Mouse (Mus musculus) hindbrain, postnatal 0 days (tissue): Measurements from ENCODE around the gene Rad9a. TPM values are rescaled to one million over a fixed set of nuclear protein-coding genes. Genes with fewer than 3 reads are reported as not detected.

Experiments used
- ATAC-seq: fragments of 200-750 bp; cut with Nextera tagmentation; 2 replicates; pipeline ENCODE4 v1.8.0; 2017; ENCODE audit warnings: mild to moderate bottlenecking, moderate TSS enrichment, moderate library complexity
- DNase-seq: peaks from one replicate; pipeline ENCODE4 v3.0.0-alpha.2; 2015; ENCODE audit warnings: low spot score
- H3K27ac ChIP-seq: fragments of 300-500 bp; sonication (generic); 2 replicates; pipeline ENCODE4 v1.5.1; 2014; ENCODE audit warnings: mild to moderate bottlenecking
- H3K27me3 ChIP-seq: fragments of 300-500 bp; sonication (generic); 2 replicates; pipeline ENCODE4 v1.6.1; 2014; ENCODE audit warnings: low read length, mixed read lengths; ENCODE audit not compliant: insufficient read depth
- H3K36me3 ChIP-seq: fragments of 300-500 bp; sonication (generic); 2 replicates; pipeline ENCODE4 v1.6.1; 2014; ENCODE audit warnings: low read length, mixed read lengths; ENCODE audit not compliant: insufficient read depth
- H3K4me1 ChIP-seq: fragments of 300-500 bp; sonication (generic); 2 replicates; pipeline ENCODE4 v1.6.1; 2014; ENCODE audit warnings: antibody characterized with exemption, low read length, mixed read lengths; ENCODE audit not compliant: insufficient read depth
- H3K4me2 ChIP-seq: fragments of 300-500 bp; sonication (generic); 2 replicates; pipeline ENCODE4 v1.6.1; 2014; ENCODE audit warnings: low read depth, mild to moderate bottlenecking, low read length, moderate library complexity, mixed read lengths
- H3K4me3 ChIP-seq: fragments of 300-500 bp; sonication (generic); 2 replicates; pipeline ENCODE4 v1.5.1; 2014; ENCODE audit warnings: low read length
- H3K9ac ChIP-seq: fragments of 300-500 bp; sonication (generic); replicated peaks from 2 replicates; pipeline ENCODE4 v1.6.1; 2014; ENCODE audit warnings: mild to moderate bottlenecking, low read length, moderate library complexity, mixed read lengths
- H3K9me3 ChIP-seq: fragments of 300-500 bp; sonication (generic); 2 replicates; pipeline ENCODE4 v1.6.1; 2016; ENCODE audit warnings: low read length, mixed read lengths
- CTCF ChIP-seq: IDR thresholded peaks from 2 replicates; pipeline ENCODE4 v1.5.1; 2016; ENCODE audit warnings: antibody characterized with exemption, control low read depth, low read depth
- WGBS: fragments of 180-500 bp; shearing (Covaris S2); extraction: QIAGEN DNeasy Blood & Tissue Kit; methylation state at CpG from one replicate; pipeline ENCODE4 v1.1.7; 2014; 5-methylcytosine and 5-hydroxymethylcytosine counted together
- polyA plus RNA-seq: library from polyadenylated mRNA; unstranded; fragments of >200 nt; fragmentation: Nextera tagmentation; extraction: Ambion mirVana; gene quantifications from 2 replicates; pipeline ENCODE4 v1.2.1, GENCODE M21; 2015
- total RNA-seq: library from RNA; depleted of rRNA; stranded (reverse); fragments of >200 nt; gene quantifications from 2 replicates; pipeline ENCODE4 v1.2.3, GENCODE M21; 2014

Gene Rad9a
- total and polyA plus RNA-seq, 2 experiments from 2014 or later, result 14.6 to 15.8 TPM

- Histone ChIP-seq H3K9ac (no peak overlapping the region), H3K36me3 (no peaks in the 10 kb centered on the region), H3K27me3 (no peaks in the 10 kb centered on the region), H3K4me2 (no peak overlapping the region), H3K27ac (no peak overlapping the region), H3K9me3 (no peaks in the 10 kb centered on the region), H3K4me1 (peaks cover 20% of the 10 kb centered on the region; the same call in 1 of the 2 replicates), H3K4me3 (no peak overlapping the region)
- no peak for TF ChIP-seq CTCF
- WGBS, result 73% methylated on average over 6 of the region's 6 CpGs
- DNase-seq (no peak), ATAC-seq (no peak)
These were observed 18.5 kb upstream of the Rad9a start for GRCm38 (mm10) chr19:4219943-4220342.

- no peak overlapping the region for H3K9ac ChIP-seq
- no peak overlapping the region for H3K4me3 ChIP-seq
- peaks cover 5% of the 10 kb centered on the region for H3K27me3 ChIP-seq
- no peaks in the 10 kb centered on the region for H3K9me3 ChIP-seq
- ATAC-seq (no peak), DNase-seq (no peak)
- no peak for TF ChIP-seq CTCF
- H3K27ac ChIP-seq, result no peak overlapping the region
- no peaks in the 10 kb centered on the region for H3K36me3 ChIP-seq
- 56% methylated on average over 1 of the region's 1 CpGs for WGBS
- H3K4me1 ChIP-seq, result peaks cover 31% of the 10 kb centered on the region; the same call in 1 of the 2 replicates
- no peak overlapping the region for H3K4me2 ChIP-seq
These were observed 17.3 kb upstream of the Rad9a start for GRCm38 (mm10) chr19:4218784-4219183.

GRCm38 (mm10) chr19:4218293-4218692, 16.8 kb upstream of the Rad9a start:
- no peak overlapping the region for H3K4me2 ChIP-seq
- no peaks in the 10 kb centered on the region for H3K36me3 ChIP-seq
- peaks cover 9% of the 10 kb centered on the region for H3K27me3 ChIP-seq
- no peak for ATAC-seq
- no peak overlapping the region for H3K27ac ChIP-seq
- peaks cover 32% of the 10 kb centered on the region; the same call in 1 of the 2 replicates for H3K4me1 ChIP-seq
- TF ChIP-seq CTCF, result no peak
- no peak overlapping the region for H3K9ac ChIP-seq
- no peaks in the 10 kb centered on the region for H3K9me3 ChIP-seq
- WGBS, result 92% methylated on average over 11 of the region's 11 CpGs
- H3K4me3 ChIP-seq, result no peak overlapping the region
- no peak for DNase-seq

- 44% methylated on average over 3 of the region's 3 CpGs for WGBS
- DNase-seq (no peak), ATAC-seq (no peak)
- Histone ChIP-seq H3K4me3 (no peak overlapping the region), H3K4me2 (no peak overlapping the region), H3K27ac (no peak overlapping the region), H3K4me1 (peaks cover 32% of the 10 kb centered on the region; the same call in 1 of the 2 replicates), H3K9ac (no peak overlapping the region), H3K9me3 (no peaks in the 10 kb centered on the region), H3K36me3 (no peaks in the 10 kb centered on the region), H3K27me3 (peaks cover 9% of the 10 kb centered on the region)
- TF ChIP-seq CTCF, result no peak
These were observed 16.4 kb upstream of the Rad9a start for GRCm38 (mm10) chr19:4217855-4218254.

DNA sequence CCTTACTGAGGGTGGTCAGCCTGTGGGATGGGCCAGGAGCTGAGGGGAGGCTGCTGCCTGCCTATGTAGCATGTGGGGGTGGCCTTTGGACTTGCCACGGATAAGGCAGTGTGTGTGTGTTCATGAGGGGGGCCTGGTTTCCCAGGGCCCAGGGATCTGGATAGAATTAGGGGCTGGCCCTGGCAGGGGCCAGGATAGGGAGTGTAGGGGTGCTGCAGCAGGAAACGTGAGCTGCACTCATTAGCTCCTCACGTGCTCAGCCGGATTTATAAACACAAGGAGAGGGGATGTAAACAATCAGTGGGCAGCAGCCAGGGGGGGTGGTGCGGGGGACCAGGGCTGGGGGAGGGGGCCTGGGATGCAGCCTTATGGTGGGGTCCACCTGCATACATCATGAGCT, 15.7 kb upstream of the Rad9a start:
- DNase-seq (no peak), ATAC-seq (no peak)
- no peak overlapping the region for H3K27ac ChIP-seq
- WGBS, result 25% methylated on average over 5 of the region's 5 CpGs
- H3K9ac ChIP-seq, result no peak overlapping the region
- peaks cover 32% of the 10 kb centered on the region; the same call in 1 of the 2 replicates for H3K4me1 ChIP-seq
- no peaks in the 10 kb centered on the region for H3K9me3 ChIP-seq
- peaks cover 9% of the 10 kb centered on the region for H3K27me3 ChIP-seq
- no peak overlapping the region for H3K4me3 ChIP-seq
- TF ChIP-seq CTCF, result no peak
- no peaks in the 10 kb centered on the region for H3K36me3 ChIP-seq
- no peak overlapping the region for H3K4me2 ChIP-seq

GRCm38 (mm10) chr19:4216041-4216685, 14.7 kb upstream of the Rad9a start:
- no peak overlapping the region for H3K4me3 ChIP-seq
- WGBS, result 21% methylated on average over 14 of the region's 14 CpGs
- DNase-seq, result peak; percentile 72
- no peaks in the 10 kb centered on the region for H3K9me3 ChIP-seq
- peaks cover 12% of the 10 kb centered on the region for H3K27me3 ChIP-seq
- no peak overlapping the region for H3K9ac ChIP-seq
- peak; percentile 74 for TF ChIP-seq CTCF
- H3K27ac ChIP-seq, result no peak overlapping the region
- no peak overlapping the region for H3K4me2 ChIP-seq
- H3K4me1 ChIP-seq, result peaks cover 30% of the 10 kb centered on the region; the same call in 1 of the 2 replicates
- no peak for ATAC-seq
- H3K36me3 ChIP-seq, result no peaks in the 10 kb centered on the region

DNA sequence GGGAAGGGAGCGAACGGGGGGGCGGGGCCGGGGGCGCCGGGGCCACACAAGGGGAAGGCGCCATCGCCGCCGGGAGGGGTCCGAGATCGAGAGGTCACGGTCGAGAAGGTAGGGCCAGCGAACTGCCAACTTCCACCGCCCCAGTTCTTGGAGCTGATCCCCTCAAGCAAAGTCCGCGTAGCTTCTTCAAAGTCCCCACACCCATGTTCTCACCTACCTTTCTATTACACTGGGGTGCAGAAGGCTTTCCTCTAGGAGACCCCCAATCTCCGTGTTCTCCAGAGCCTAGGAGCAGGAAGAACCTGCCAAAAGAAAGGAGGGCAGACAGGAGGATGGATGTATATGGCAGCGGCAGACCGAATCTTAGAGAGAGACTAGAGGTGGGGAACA, 14.0 kb upstream of the Rad9a start:
- no peaks in the 10 kb centered on the region for H3K36me3 ChIP-seq
- WGBS, result 6% methylated on average over 19 of the region's 21 CpGs
- H3K9me3 ChIP-seq, result no peaks in the 10 kb centered on the region
- H3K27me3 ChIP-seq, result peaks cover 12% of the 10 kb centered on the region
- H3K4me1 ChIP-seq, result peaks cover 22% of the 10 kb centered on the region; the same call in 1 of the 2 replicates
- peak overlapping the region; percentile 52 for H3K4me3 ChIP-seq
- TF ChIP-seq CTCF, result no peak
- no peak overlapping the region; the same call in 1 of the 2 replicates for H3K27ac ChIP-seq
- peak overlapping the region; percentile 87 for H3K4me2 ChIP-seq
- H3K9ac ChIP-seq, result peak overlapping the region; percentile 61; the same call in 1 of the 2 replicates
- no peak for ATAC-seq
- DNase-seq, result no peak
